Mouse (Mus musculus) heart, adult 2 months (tissue): ENCODE measurements around the gene Osbpl7. TPM values are rescaled to one million over a fixed set of nuclear protein-coding genes. Genes with fewer than 3 reads are reported as not detected.

ENCODE experiments used
- DNase-seq, 2 experiments: peaks; one replicate each; pipeline ENCODE4 v3.0.0; 2021
- H3K27ac ChIP-seq: fragments of 200-600 bp; 2 replicates; pipeline ENCODE4 v1.8.1; 2022
- H3K27me3 ChIP-seq: fragments of 200-500 bp; 2 replicates; pipeline ENCODE4 v1.6.1; 2012; ENCODE audit warnings: mild to moderate bottlenecking, low read length, inconsistent platforms, mixed read lengths; ENCODE audit not compliant: control insufficient read depth, insufficient read depth
- H3K36me3 ChIP-seq: fragments of 200-500 bp; 2 replicates; pipeline ENCODE4 v1.6.1; 2012; ENCODE audit warnings: low read length, inconsistent platforms; ENCODE audit not compliant: control insufficient read depth, insufficient read depth
- H3K4me1 ChIP-seq: fragments of 200-500 bp; 2 replicates; pipeline ENCODE4 v1.6.1; 2011; ENCODE audit warnings: low read length; ENCODE audit not compliant: control insufficient read depth, insufficient read depth
- H3K4me3 ChIP-seq: fragments of 200-600 bp; 2 replicates; pipeline ENCODE4 v1.8.1; 2022
- H3K79me2 ChIP-seq: fragments of 200-500 bp; replicated peaks from 2 replicates; pipeline ENCODE4 v1.6.1; 2012; ENCODE audit warnings: mild to moderate bottlenecking, inconsistent platforms, low read length, moderate library complexity, mixed read lengths; ENCODE audit not compliant: control insufficient read depth, insufficient read depth
- H3K9ac ChIP-seq: fragments of 200-500 bp; 2 replicates; pipeline ENCODE4 v1.6.1; 2012; ENCODE audit warnings: low read depth, mild to moderate bottlenecking, control low read depth, inconsistent platforms, low read length, mixed read lengths
- CTCF ChIP-seq: fragments of 200-600 bp; IDR thresholded peaks from 2 replicates; pipeline ENCODE4 v1.8.1; 2022; ENCODE audit warnings: antibody characterized with exemption, mild to moderate bottlenecking, moderate library complexity
- EP300 ChIP-seq: fragments of 200-500 bp; IDR thresholded peaks from 2 replicates; pipeline ENCODE4 v1.6.1; 2011; ENCODE audit warnings: low read depth, low read length, control low read depth; ENCODE audit not compliant: insufficient read depth
- POLR2A ChIP-seq: fragments of 200-500 bp; IDR thresholded peaks from 2 replicates; pipeline ENCODE4 v1.6.1; 2011; ENCODE audit warnings: mild to moderate bottlenecking, low read depth, low read length, control low read depth; ENCODE audit not compliant: insufficient read depth
- WGBS: fragments of 180-500 bp; shearing (Covaris S2); methylation state at CpG from one replicate; pipeline ENCODE4 v1.1.7; 2018; 5-methylcytosine and 5-hydroxymethylcytosine counted together
- intact Hi-C: fragments of 180-260 bp; cut with DNase I; formaldehyde crosslinking; loops from one replicate; pipeline ENCODE4 v1.15.1; 2025
- polyA plus RNA-seq: library from polyadenylated mRNA; depleted of rRNA; stranded (reverse); fragments of >200 nt; gene quantifications from 2 replicates; pipeline ENCODE4 v1.2.3, GENCODE M21; 2012
- total RNA-seq, 2 experiments: library from RNA; stranded (reverse); gene quantifications; 2 replicates each; pipeline ENCODE4 v1.2.3; 2021

The Osbpl7 gene
- total and polyA plus RNA-seq, 3 experiments = 4.1 to 5.0 (median 4.4) TPM

DNA sequence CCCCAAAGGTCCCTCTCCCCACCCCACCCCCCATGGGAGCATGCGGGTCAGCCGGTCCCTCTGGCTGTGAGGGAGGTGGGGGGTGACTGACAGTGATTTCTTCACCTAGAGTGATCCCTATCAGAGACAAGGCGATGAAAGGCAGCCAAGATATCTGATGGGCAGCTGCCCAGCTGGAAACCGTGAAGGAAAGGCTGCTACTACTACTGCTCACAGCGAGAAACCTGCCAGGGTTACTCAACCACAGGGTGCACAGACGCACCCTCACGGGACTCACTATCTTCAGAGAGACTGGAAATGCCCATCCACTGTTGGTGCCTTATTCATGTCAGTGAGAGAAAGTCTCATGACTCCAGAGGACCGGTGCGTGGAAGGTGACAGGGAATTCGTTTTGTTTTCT is 25.5 kb upstream of the Osbpl7 start:
- Histone ChIP-seq H3K27me3 (peaks cover 8% of the 10 kb centered on the region; the same call in 1 of the 2 replicates), H3K36me3 (no peaks in the 10 kb centered on the region), H3K9ac (no peak overlapping the region), H3K4me3 (no peak overlapping the region), H3K27ac (no peak overlapping the region), H3K79me2 (no peaks in the 10 kb centered on the region), H3K4me1 (no peaks in the 10 kb centered on the region)
- intact Hi-C loops = loop anchor here (2.0 kb wide), 1 partner anchor 108 kb away; the partner anchor contains the start of gene Cdk5rap3
- DNase-seq = no peak
- TF ChIP-seq CTCF = no peak
- 57% methylated on average over 10 of the region's 10 CpGs for WGBS

- WGBS = 6% methylated on average over 17 of the region's 17 CpGs
- peaks cover 8% of the 10 kb centered on the region; the same call in 1 of the 2 replicates for H3K27me3 ChIP-seq
- H3K27ac ChIP-seq = peak overlapping the region; percentile 58
- DNase-seq = peak; percentile 88
- H3K4me1 ChIP-seq = no peaks in the 10 kb centered on the region; the same call in 1 of the 2 replicates
- H3K9ac ChIP-seq = peak overlapping the region; percentile 42
- H3K36me3 ChIP-seq = no peaks in the 10 kb centered on the region
- TF ChIP-seq CTCF (no peak; the same call in 1 of the 2 replicates), EP300 (peak; percentile 68; the same call in 1 of the 2 replicates), POLR2A (peak; percentile 61)
- H3K4me3 ChIP-seq = peak overlapping the region; percentile 33
- intact Hi-C loops = loop anchor here (1.0 to 2.0 kb wide), 2 partner anchors 44 to 109 kb away; partner anchors contain the start of genes Cdk5rap3 and Sp2
- H3K79me2 ChIP-seq = no peaks in the 10 kb centered on the region
These were observed 24.6 kb upstream of the Osbpl7 start for GRCm38 (mm10) chr11:97025721-97026344.

DNA sequence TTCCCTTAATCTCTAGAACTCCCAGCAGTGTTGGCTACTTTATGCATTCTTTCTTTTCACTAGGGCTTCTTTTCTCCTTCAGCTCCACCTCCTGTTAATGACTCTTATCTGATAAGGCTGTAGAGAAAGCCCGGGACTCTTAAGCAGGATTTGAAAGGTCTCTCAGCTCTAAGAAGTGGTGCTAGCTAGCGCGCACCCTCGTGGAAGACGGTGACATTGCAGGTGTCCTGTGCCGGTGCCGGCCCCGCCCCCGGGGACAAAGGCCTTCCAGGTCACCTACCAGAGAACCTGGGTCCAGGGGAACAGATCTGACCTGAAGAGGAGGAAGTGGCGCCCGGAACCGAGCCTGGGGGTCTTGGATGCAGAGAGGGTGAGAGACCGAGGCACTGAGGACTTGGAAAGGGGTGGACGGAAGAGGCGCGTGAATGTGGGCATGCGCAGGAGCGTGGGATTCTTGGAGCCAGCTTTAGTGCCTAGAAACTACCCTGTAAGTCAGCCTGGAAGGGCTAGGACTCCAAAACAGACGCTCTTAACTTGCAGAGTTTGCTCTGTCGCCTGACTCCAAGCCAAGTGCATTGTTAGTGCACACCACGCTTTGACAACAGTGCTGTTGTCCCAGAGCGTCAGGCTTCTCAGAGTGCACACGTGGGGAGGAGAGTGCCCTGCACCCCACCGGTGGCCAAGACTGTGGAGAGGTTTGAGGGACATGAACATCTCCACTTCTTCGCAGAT is 20.6 kb upstream of the Osbpl7 start, which contains the start of gene Scrn2:
TSS of gene Scrn2 (plus strand) at position 253 of the 732 bp plus-strand sequence.
- under 1% methylated on average over 25 of the region's 25 CpGs for WGBS
- DNase-seq = peak; percentile 87 to 93
- no peak; the same call in 1 of the 2 replicates for TF ChIP-seq CTCF
- no peak for TF ChIP-seq EP300
- no peak for TF ChIP-seq POLR2A
- no peaks in the 10 kb centered on the region for H3K27me3 ChIP-seq
- peak within 1 kb of the TSS; percentile 70 for H3K4me3 ChIP-seq
- no peaks in the 10 kb centered on the region; the same call in 1 of the 2 replicates for H3K4me1 ChIP-seq
- intact Hi-C loops = no loop called here
- H3K27ac ChIP-seq = peak within 1 kb of the TSS; percentile 85
- H3K79me2 ChIP-seq = no peaks in the 10 kb centered on the region
- no peaks in the 10 kb centered on the region for H3K36me3 ChIP-seq
- H3K9ac ChIP-seq = peak within 1 kb of the TSS; percentile 61

DNA sequence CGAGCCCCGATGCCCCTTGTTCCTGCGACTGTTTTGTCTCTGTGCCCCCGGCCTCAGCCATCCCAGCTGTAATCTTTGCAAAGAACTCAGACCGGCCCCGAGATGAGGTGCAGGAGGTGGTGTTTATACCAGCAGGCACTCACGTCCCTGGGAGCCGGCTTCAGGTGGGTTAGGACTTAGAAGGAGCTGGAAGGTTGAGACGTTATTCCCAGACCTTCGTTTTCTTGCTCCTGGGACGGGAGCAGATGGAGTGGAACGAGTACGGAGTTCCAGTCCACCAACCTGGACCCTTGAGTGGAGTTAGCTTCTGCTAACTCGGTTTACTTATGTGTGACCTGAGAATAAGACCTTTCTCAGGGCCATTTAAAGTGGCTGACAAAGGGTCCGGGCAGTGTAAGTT is 20.0 kb upstream of the Osbpl7 start:
- Histone ChIP-seq H3K27ac (peak overlapping the region; percentile 85), H3K36me3 (no peaks in the 10 kb centered on the region), H3K9ac (peak overlapping the region; percentile 61), H3K79me2 (no peaks in the 10 kb centered on the region), H3K27me3 (no peaks in the 10 kb centered on the region), H3K4me1 (no peaks in the 10 kb centered on the region; the same call in 1 of the 2 replicates), H3K4me3 (peak overlapping the region; percentile 70)
- TF ChIP-seq CTCF = no peak
- no peak for TF ChIP-seq POLR2A
- TF ChIP-seq EP300 = no peak
- DNase-seq = no peak
- intact Hi-C loops = no loop called here
- WGBS = 27% methylated on average over 15 of the region's 15 CpGs

DNA sequence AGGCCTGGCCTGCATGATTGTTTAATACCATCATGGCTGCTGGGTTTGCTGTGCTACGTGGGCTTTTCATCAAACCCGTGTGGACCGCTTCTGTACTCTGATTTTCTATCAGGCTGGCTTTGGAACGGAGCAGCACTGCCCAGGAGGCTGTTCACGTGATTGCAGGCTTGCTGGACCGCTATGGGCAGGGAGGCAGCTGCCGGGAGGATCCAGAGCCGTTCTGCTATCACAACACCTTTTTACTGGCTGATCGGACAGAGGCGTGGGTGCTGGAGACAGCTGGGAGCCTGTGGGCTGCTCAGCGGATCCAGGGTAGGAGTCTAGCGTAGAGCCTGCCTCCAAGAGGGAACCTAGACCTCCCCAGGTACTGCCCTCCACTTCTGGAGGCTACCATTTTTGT is 18.5 kb upstream of the Osbpl7 start:
- Histone ChIP-seq H3K4me1 (no peaks in the 10 kb centered on the region; the same call in 1 of the 2 replicates), H3K27ac (no peak overlapping the region), H3K79me2 (no peaks in the 10 kb centered on the region), H3K36me3 (no peaks in the 10 kb centered on the region), H3K4me3 (no peak overlapping the region), H3K27me3 (no peaks in the 10 kb centered on the region), H3K9ac (no peak overlapping the region)
- 76% methylated on average over 12 of the region's 12 CpGs for WGBS
- TF ChIP-seq POLR2A (no peak), CTCF (no peak), EP300 (no peak)
- intact Hi-C loops = no loop called here
- DNase-seq = no peak

GRCm38 (mm10) chr11:97032499-97032898 is 17.9 kb upstream of the Osbpl7 start:
- Histone ChIP-seq H3K4me3 (no peak overlapping the region), H3K27ac (no peak overlapping the region), H3K4me1 (no peaks in the 10 kb centered on the region; the same call in 1 of the 2 replicates), H3K79me2 (no peaks in the 10 kb centered on the region), H3K36me3 (no peaks in the 10 kb centered on the region), H3K27me3 (no peaks in the 10 kb centered on the region), H3K9ac (no peak overlapping the region)
- TF ChIP-seq POLR2A = no peak
- no peak for TF ChIP-seq EP300
- no peak for TF ChIP-seq CTCF
- DNase-seq = no peak
- intact Hi-C loops = no loop called here
- 92% methylated on average over 4 of the region's 4 CpGs for WGBS
